Mouse (Mus musculus) hindbrain, embryonic 14.5 days (tissue): Measurements from ENCODE around the gene Fgfr2. TPM values are rescaled to one million over a fixed set of nuclear protein-coding genes. Genes with fewer than 3 reads are reported as not detected.
A peak's percentile ranks its signal among the peaks of the same experiment; 100 is the strongest.

Source experiments
- ATAC-seq: fragments of 200-750 bp; cut with Nextera tagmentation; 2 replicates; pipeline ENCODE4 v1.8.0; 2017; ENCODE audit warnings: moderate number of reproducible peaks, mild to moderate bottlenecking, moderate TSS enrichment, moderate library complexity; ENCODE audit not compliant: low FRiP score
- DNase-seq: peaks from one replicate; pipeline ENCODE4 v3.0.0-alpha.2; 2015; ENCODE audit warnings: low spot score
- H3K27ac ChIP-seq: fragments of 300-500 bp; sonication (generic); 2 replicates; pipeline ENCODE4 v1.5.1; 2014; ENCODE audit warnings: mild to moderate bottlenecking, moderate library complexity
- H3K27me3 ChIP-seq: fragments of 300-500 bp; sonication (generic); 2 replicates; pipeline ENCODE4 v1.6.1; 2014; ENCODE audit warnings: mild to moderate bottlenecking, low read length, mixed read lengths; ENCODE audit not compliant: control insufficient read depth, insufficient read depth
- H3K36me3 ChIP-seq: fragments of 300-500 bp; sonication (generic); replicated peaks from 2 replicates; pipeline ENCODE4 v1.6.1; 2014; ENCODE audit not compliant: control insufficient read depth, insufficient read depth
- H3K4me1 ChIP-seq: fragments of 300-500 bp; sonication (generic); replicated peaks from 2 replicates; pipeline ENCODE4 v1.6.1; 2014; ENCODE audit warnings: antibody characterized with exemption, low read length, mixed read lengths; ENCODE audit not compliant: control insufficient read depth, insufficient read depth
- H3K4me2 ChIP-seq: fragments of 300-500 bp; sonication (generic); replicated peaks from 2 replicates; pipeline ENCODE4 v1.6.1; 2014; ENCODE audit warnings: mild to moderate bottlenecking, moderate library complexity
- H3K4me3 ChIP-seq: fragments of 300-500 bp; sonication (generic); replicated peaks from 2 replicates; pipeline ENCODE4 v1.5.1; 2014; ENCODE audit warnings: mild to moderate bottlenecking, low read length
- H3K9ac ChIP-seq: fragments of 300-500 bp; sonication (generic); 2 replicates; pipeline ENCODE4 v1.6.1; 2014
- H3K9me3 ChIP-seq: fragments of 300-500 bp; sonication (generic); 2 replicates; pipeline ENCODE4 v1.6.1; 2016; ENCODE audit warnings: low read length; ENCODE audit not compliant: control insufficient read depth
- WGBS: fragments of 180-500 bp; shearing (Covaris S2); extraction: QIAGEN DNeasy Blood & Tissue Kit; methylation state at CpG from one replicate; pipeline ENCODE4 v1.1.7; 2014; 5-methylcytosine and 5-hydroxymethylcytosine counted together
- polyA plus RNA-seq: library from polyadenylated mRNA; unstranded; fragments of >200 nt; fragmentation: Nextera tagmentation; extraction: Ambion mirVana; gene quantifications from 2 replicates; pipeline ENCODE4 v1.2.1, GENCODE M21; 2014

Fgfr2 gene
- polyA plus RNA-seq, 1 experiment from 2014 or later, result 43.5 TPM

- Histone ChIP-seq H3K27me3 (no peaks in the 10 kb centered on the region), H3K4me2 (no peak overlapping the region), H3K9me3 (no peaks in the 10 kb centered on the region), H3K27ac (peak overlapping the region; percentile 54), H3K4me3 (no peak overlapping the region), H3K9ac (no peak overlapping the region), H3K36me3 (peaks cover 27% of the 10 kb centered on the region), H3K4me1 (peaks cover 10% of the 10 kb centered on the region)
- ATAC-seq (no peak), DNase-seq (no peak)
- 73% methylated on average over 5 of the region's 5 CpGs for WGBS
Observed at GRCm38 (mm10) chr7:132758875-132759274, 364.3 kb downstream of the Fgfr2 start.

- Histone ChIP-seq H3K9ac (no peak overlapping the region), H3K4me1 (peaks cover 16% of the 10 kb centered on the region), H3K9me3 (no peaks in the 10 kb centered on the region), H3K4me3 (no peak overlapping the region), H3K4me2 (no peak overlapping the region), H3K36me3 (peaks cover 27% of the 10 kb centered on the region), H3K27me3 (no peaks in the 10 kb centered on the region), H3K27ac (no peak overlapping the region)
- no peak for ATAC-seq
- no peak for DNase-seq
- WGBS, result 87% methylated on average over 5 of the region's 5 CpGs
Observed at GRCm38 (mm10) chr7:132756325-132756724, 366.8 kb downstream of the Fgfr2 start.

GRCm38 (mm10) chr7:132754389-132754750 lies 368.8 kb downstream of the Fgfr2 start:
- DNase-seq (no peak), ATAC-seq (no peak)
- Histone ChIP-seq H3K27me3 (no peaks in the 10 kb centered on the region), H3K4me3 (no peak overlapping the region), H3K36me3 (peaks cover 23% of the 10 kb centered on the region), H3K9ac (no peak overlapping the region), H3K4me1 (peaks cover 16% of the 10 kb centered on the region), H3K9me3 (no peaks in the 10 kb centered on the region), H3K4me2 (no peak overlapping the region), H3K27ac (peak overlapping the region; percentile 29; the same call in 1 of the 2 replicates)
- 53% methylated on average over 3 of the region's 3 CpGs for WGBS

- WGBS, result 55% methylated on average over 4 of the region's 4 CpGs
- Histone ChIP-seq H3K27me3 (no peaks in the 10 kb centered on the region), H3K9me3 (no peaks in the 10 kb centered on the region), H3K27ac (peak overlapping the region; percentile 60), H3K4me3 (no peak overlapping the region), H3K4me2 (no peak overlapping the region), H3K4me1 (peaks cover 16% of the 10 kb centered on the region), H3K9ac (no peak overlapping the region), H3K36me3 (peaks cover 17% of the 10 kb centered on the region)
- ATAC-seq (peak; percentile 65; the same call in 1 of the 2 replicates), DNase-seq (peak; percentile 41)
Observed at GRCm38 (mm10) chr7:132753518-132754388, 369.4 kb downstream of the Fgfr2 start.

- H3K4me3 ChIP-seq, result no peak overlapping the region
Observed at GRCm38 (mm10) chr7:132751716-132752115, 371.4 kb downstream of the Fgfr2 start.

GRCm38 (mm10) chr7:132749504-132749903 lies 373.6 kb downstream of the Fgfr2 start:
- Histone ChIP-seq H3K27me3 (no peaks in the 10 kb centered on the region), H3K4me1 (peaks cover 11% of the 10 kb centered on the region), H3K27ac (no peak overlapping the region), H3K36me3 (no peaks in the 10 kb centered on the region), H3K4me2 (no peak overlapping the region), H3K9ac (no peak overlapping the region), H3K9me3 (no peaks in the 10 kb centered on the region), H3K4me3 (no peak overlapping the region)
- DNase-seq, result no peak
- no peak for ATAC-seq
- WGBS, result 90% methylated on average over 11 of the region's 11 CpGs

More at GRCm38 (mm10) chr7:132751716-132752115, 371.4 kb downstream of the Fgfr2 start:
- Histone ChIP-seq H3K36me3 (peaks cover 3% of the 10 kb centered on the region; the same call in 1 of the 2 replicates), H3K9ac (no peak overlapping the region), H3K27me3 (no peaks in the 10 kb centered on the region), H3K4me2 (no peak overlapping the region), H3K4me1 (peaks cover 16% of the 10 kb centered on the region), H3K9me3 (no peaks in the 10 kb centered on the region), H3K27ac (no peak overlapping the region)
- DNase-seq (no peak), ATAC-seq (no peak)
- 77% methylated on average over 2 of the region's 2 CpGs for WGBS

GRCm38 (mm10) chr7:132748076-132748769 lies 374.9 kb downstream of the Fgfr2 start:
- no peak overlapping the region for H3K4me2 ChIP-seq
- no peak for ATAC-seq
- 88% methylated on average over 3 of the region's 3 CpGs for WGBS
- no peak overlapping the region for H3K27ac ChIP-seq
- H3K4me3 ChIP-seq, result no peak overlapping the region
- no peak for DNase-seq
- no peaks in the 10 kb centered on the region for H3K36me3 ChIP-seq
- H3K4me1 ChIP-seq, result no peaks in the 10 kb centered on the region
- H3K27me3 ChIP-seq, result no peaks in the 10 kb centered on the region
- H3K9ac ChIP-seq, result no peak overlapping the region
- no peaks in the 10 kb centered on the region for H3K9me3 ChIP-seq

GRCm38 (mm10) chr7:132747096-132747495 lies 376.1 kb downstream of the Fgfr2 start:
- H3K4me3 ChIP-seq, result no peak overlapping the region
- 71% methylated on average over 6 of the region's 6 CpGs for WGBS
- no peaks in the 10 kb centered on the region for H3K4me1 ChIP-seq
- DNase-seq (no peak), ATAC-seq (no peak)
- no peaks in the 10 kb centered on the region for H3K27me3 ChIP-seq
- no peak overlapping the region for H3K4me2 ChIP-seq
- H3K9me3 ChIP-seq, result no peaks in the 10 kb centered on the region
- no peaks in the 10 kb centered on the region for H3K36me3 ChIP-seq
- H3K9ac ChIP-seq, result no peak overlapping the region
- H3K27ac ChIP-seq, result no peak overlapping the region

GRCm38 (mm10) chr7:132742912-132743311 lies 380.2 kb downstream of the Fgfr2 start:
- no peaks in the 10 kb centered on the region for H3K27me3 ChIP-seq
- no peak overlapping the region for H3K27ac ChIP-seq
- no peak overlapping the region for H3K4me2 ChIP-seq
- no peak overlapping the region for H3K4me3 ChIP-seq
- H3K9me3 ChIP-seq, result no peaks in the 10 kb centered on the region
- no peak overlapping the region for H3K9ac ChIP-seq
- H3K36me3 ChIP-seq, result 0 out of 2 replicates have a peak, but pooled peaks cover 2% of the 10 kb centered on the region
- 91% methylated on average over 5 of the region's 5 CpGs for WGBS
- DNase-seq (no peak), ATAC-seq (no peak)
- no peaks in the 10 kb centered on the region for H3K4me1 ChIP-seq
